Mouse (Mus musculus): ENCODE results near the gene Sf3b4. TPM values are rescaled to one million over a fixed set of nuclear protein-coding genes. Genes with fewer than 3 reads are reported as not detected.
A peak's percentile ranks its signal among the peaks of the same experiment; 100 is the strongest.
"Not testable (repeated sequence)": the region's sequence is repeated elsewhere in the genome, so short reads cannot be mapped to it uniquely, and the experiment has no call there.

Gene Sf3b4
- polyA plus RNA-seq, 1 experiment from 2014 or later, result 276 TPM

DNA sequence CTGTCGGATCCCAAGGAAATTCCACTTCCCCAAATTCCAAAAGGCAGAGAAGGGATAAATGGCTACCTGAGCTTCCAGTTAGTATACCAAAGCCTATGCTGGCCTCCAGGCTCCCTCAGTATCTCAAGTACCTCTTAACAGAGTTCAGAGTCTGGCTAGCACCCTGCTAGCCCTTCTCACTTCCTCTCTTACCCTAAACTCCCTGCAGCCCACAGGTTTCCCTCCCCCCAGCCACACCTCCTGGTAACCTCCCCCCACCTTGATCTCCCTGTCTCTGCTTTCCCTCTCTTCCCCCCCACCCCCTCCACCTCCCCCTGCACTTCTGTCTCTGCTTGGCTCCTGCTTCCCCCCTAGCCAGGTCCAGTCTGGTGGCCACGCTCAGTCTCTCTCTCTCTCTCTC is 27.6 kb downstream of the Sf3b4 start:
- Histone ChIP-seq H3K27ac (no peak overlapping the region), H3K27me3 (ENCODE audit: poor library complexity, severe bottlenecking) (peaks cover 9% of the 10 kb centered on the region), H3K9me3 (peaks cover 5% of the 10 kb centered on the region; the same call in 1 of the 2 replicates), H3K4me3 (no peak overlapping the region), H3K36me3 (replicated peaks) (peaks cover 9% of the 10 kb centered on the region), H3K4me1 (peaks cover 19% of the 10 kb centered on the region)
- 80% methylated on average over 2 of the region's 2 CpGs for WGBS
- DNase-seq (ENCODE audit: extremely low spot score, low spot score), result no peak

GRCm38 (mm10) chr3:96207819-96208218 is 35.7 kb downstream of the Sf3b4 start:
- WGBS, result 89% methylated on average over 3 of the region's 3 CpGs
- Histone ChIP-seq H3K27ac (no peak overlapping the region), H3K27me3 (ENCODE audit: poor library complexity, severe bottlenecking) (no peaks in the 10 kb centered on the region), H3K4me1 (peaks cover 5% of the 10 kb centered on the region), H3K9me3 (no peaks in the 10 kb centered on the region), H3K4me3 (no peak overlapping the region), H3K36me3 (replicated peaks) (no peaks in the 10 kb centered on the region)
- no peak for DNase-seq (ENCODE audit: extremely low spot score, low spot score)

GRCm38 (mm10) chr3:96209242-96209641 is 37.1 kb downstream of the Sf3b4 start:
- WGBS, result 21% methylated on average over 15 of the region's 15 CpGs
- Histone ChIP-seq H3K9me3 (no peaks in the 10 kb centered on the region), H3K27ac (no peak overlapping the region), H3K27me3 (ENCODE audit: poor library complexity, severe bottlenecking) (no peaks in the 10 kb centered on the region), H3K36me3 (replicated peaks) (no peaks in the 10 kb centered on the region), H3K4me3 (no peak overlapping the region), H3K4me1 (peaks cover 5% of the 10 kb centered on the region)
- DNase-seq (ENCODE audit: extremely low spot score, low spot score), result no peak

GRCm38 (mm10) chr3:96219191-96219641 is 47.1 kb downstream of the Sf3b4 start:
- WGBS, result under 1% methylated on average over 12 of the region's 12 CpGs
- peaks cover 60% of the 10 kb centered on the region for H3K4me1 ChIP-seq
- H3K27ac ChIP-seq, result peak overlapping the region; percentile 95
- H3K4me3 ChIP-seq, result peak overlapping the region; percentile 69
- peak; percentile 54 for DNase-seq (ENCODE audit: extremely low spot score, low spot score)
- no peaks in the 10 kb centered on the region for H3K36me3 ChIP-seq (replicated peaks)
- no peaks in the 10 kb centered on the region for H3K27me3 ChIP-seq (ENCODE audit: poor library complexity, severe bottlenecking)
- H3K9me3 ChIP-seq, result no peaks in the 10 kb centered on the region

DNA sequence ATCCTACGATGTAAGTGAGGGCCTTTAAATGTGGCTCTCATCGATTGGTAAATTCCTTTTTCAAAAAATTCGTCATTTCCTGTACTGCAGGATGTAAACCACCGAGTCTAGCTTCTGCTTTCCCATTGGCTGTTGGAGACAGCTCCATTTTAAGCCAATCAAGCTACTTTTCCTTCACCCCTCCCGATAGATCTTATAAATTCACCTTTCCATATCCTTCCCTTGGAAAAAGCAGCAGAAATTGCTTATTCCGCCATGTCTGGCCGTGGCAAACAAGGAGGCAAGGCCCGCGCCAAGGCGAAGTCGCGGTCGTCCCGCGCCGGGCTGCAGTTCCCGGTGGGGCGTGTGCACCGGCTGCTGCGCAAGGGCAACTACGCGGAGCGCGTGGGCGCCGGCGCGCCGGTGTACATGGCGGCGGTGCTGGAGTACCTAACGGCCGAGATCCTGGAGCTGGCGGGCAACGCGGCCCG is 47.6 kb downstream of the Sf3b4 start, which contains the start of the genes Bola1 and Hist2h2ab:
TSS of gene Bola1 (minus strand) at position 49 of the 470 bp plus-strand sequence.
TSS of gene Hist2h2ab (plus strand) at position 205 of the 470 bp plus-strand sequence.
- no peaks in the 10 kb centered on the region for H3K27me3 ChIP-seq (ENCODE audit: poor library complexity, severe bottlenecking)
- no peaks in the 10 kb centered on the region for H3K9me3 ChIP-seq
- peak; percentile 75 for DNase-seq (ENCODE audit: extremely low spot score, low spot score)
- peak within 1 kb of the TSS; percentile 95 for H3K27ac ChIP-seq
- peaks cover 64% of the 10 kb centered on the region for H3K4me1 ChIP-seq
- WGBS, result under 1% methylated on average over 37 of the region's 37 CpGs
- no peaks in the 10 kb centered on the region for H3K36me3 ChIP-seq (replicated peaks)
- peak within 1 kb of the TSS; percentile 69 for H3K4me3 ChIP-seq

- H3K9me3 ChIP-seq; H3K36me3 ChIP-seq (replicated peaks); H3K27me3 ChIP-seq (ENCODE audit: poor library complexity, severe bottlenecking): not testable (repeated sequence)
- Histone ChIP-seq H3K4me3 (peak overlapping the region; percentile 69), H3K27ac (peak overlapping the region; percentile 95), H3K4me1 (peaks cover 70% of the 10 kb centered on the region)
- peak; percentile 60 for DNase-seq (ENCODE audit: extremely low spot score, low spot score)
- WGBS, result under 1% methylated on average over 43 of the region's 47 CpGs
Measured at GRCm38 (mm10) chr3:96220131-96220764, 48.1 kb downstream of the Sf3b4 start.

- WGBS, result under 1% methylated on average over 43 of the region's 43 CpGs
Measured at GRCm38 (mm10) chr3:96220765-96221639, 48.9 kb downstream of the Sf3b4 start, which contains the start of the genes Hist2h2ac and Hist2h2be. Gene Hist2h2ac (minus strand): TSS chr3:96220880. Gene Hist2h2be (plus strand): TSS chr3:96221119.

DNA sequence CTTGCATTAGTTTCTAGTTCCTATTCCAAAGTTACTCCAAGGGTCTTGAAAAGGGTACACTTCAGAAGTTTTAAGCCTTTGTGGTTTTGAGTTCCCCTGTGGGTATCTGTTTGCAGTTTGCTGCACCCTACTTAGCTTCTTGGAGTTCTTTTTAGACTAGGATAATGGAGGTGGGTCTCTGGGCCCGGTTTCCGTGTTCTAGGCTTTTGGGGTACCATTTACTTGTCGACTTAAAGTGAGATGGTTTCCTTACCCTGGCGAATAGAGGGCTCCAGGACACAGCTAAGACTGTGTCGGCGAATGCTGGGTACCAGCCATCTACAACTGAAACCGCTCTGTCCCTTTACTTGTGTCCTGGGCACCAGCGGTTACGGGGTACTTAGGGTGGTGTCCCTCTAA is 49.5 kb downstream of the Sf3b4 start:
- Histone ChIP-seq H3K36me3 (replicated peaks) (no peaks in the 10 kb centered on the region), H3K27me3 (ENCODE audit: poor library complexity, severe bottlenecking) (no peaks in the 10 kb centered on the region), H3K27ac (peak overlapping the region; percentile 95), H3K9me3 (no peaks in the 10 kb centered on the region), H3K4me1 (peaks cover 74% of the 10 kb centered on the region), H3K4me3 (peak overlapping the region; percentile 69)
- DNase-seq (ENCODE audit: extremely low spot score, low spot score), result peak; percentile 30
- 17% methylated on average over 9 of the region's 9 CpGs for WGBS

More at GRCm38 (mm10) chr3:96220765-96221639, 48.9 kb downstream of the Sf3b4 start, which contains the start of the genes Hist2h2ac and Hist2h2be:
- H3K4me3 ChIP-seq, result peak within 1 kb of the TSS; percentile 69
- no peaks in the 10 kb centered on the region for H3K36me3 ChIP-seq (replicated peaks)
- peak within 1 kb of the TSS; percentile 95 for H3K27ac ChIP-seq
- DNase-seq (ENCODE audit: extremely low spot score, low spot score), result peak; percentile 84
- H3K4me1 ChIP-seq, result peaks cover 73% of the 10 kb centered on the region
- no peaks in the 10 kb centered on the region for H3K9me3 ChIP-seq
- H3K27me3 ChIP-seq (ENCODE audit: poor library complexity, severe bottlenecking), result no peaks in the 10 kb centered on the region

DNA sequence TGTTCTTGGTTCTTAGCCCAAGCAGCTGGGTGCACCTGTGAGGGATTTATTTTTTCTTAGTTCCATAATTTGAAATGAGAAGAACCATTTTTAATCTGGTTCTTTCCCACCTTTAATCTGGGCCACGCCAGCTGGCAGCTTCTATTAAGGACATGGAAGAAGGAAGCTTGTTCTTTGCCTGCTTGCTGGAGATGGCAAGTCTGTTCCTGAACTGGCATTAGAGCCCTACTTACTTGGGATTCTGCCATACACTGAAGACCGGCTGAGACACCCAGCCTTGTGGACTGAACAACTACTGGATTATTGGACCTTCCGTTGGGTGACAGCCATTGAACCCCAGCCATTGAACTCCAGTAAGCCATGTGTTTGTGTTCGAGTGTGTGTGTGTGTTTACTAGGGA is 50.6 kb downstream of the Sf3b4 start:
- peak overlapping the region; percentile 69 for H3K4me3 ChIP-seq
- peak overlapping the region; percentile 95; the same call in 1 of the 2 replicates for H3K27ac ChIP-seq
- DNase-seq (ENCODE audit: extremely low spot score, low spot score), result no peak
- H3K9me3 ChIP-seq, result no peaks in the 10 kb centered on the region
- H3K27me3 ChIP-seq (ENCODE audit: poor library complexity, severe bottlenecking), result no peaks in the 10 kb centered on the region
- WGBS, result 95% methylated on average over 4 of the region's 4 CpGs
- peaks cover 82% of the 10 kb centered on the region for H3K4me1 ChIP-seq
- no peaks in the 10 kb centered on the region for H3K36me3 ChIP-seq (replicated peaks)

DNA sequence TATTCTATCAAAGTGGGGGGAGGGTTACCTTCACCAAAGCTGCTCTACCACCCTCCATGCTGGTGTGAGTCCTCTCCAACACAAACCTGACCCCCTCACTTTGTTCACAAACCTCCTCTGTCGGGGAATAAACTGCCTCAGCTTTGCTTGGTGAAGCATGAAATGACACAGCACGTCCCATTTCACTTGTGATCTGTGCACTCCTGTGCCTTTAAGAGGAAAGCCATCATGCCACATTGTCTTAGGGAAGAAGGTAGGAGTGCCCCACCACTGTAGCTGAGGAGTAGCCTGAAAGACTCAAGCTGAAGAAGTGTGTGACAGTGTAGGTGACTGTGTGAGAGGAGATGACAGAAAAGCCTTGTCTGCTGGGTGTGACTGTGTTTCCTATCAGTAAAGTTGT is 53.3 kb downstream of the Sf3b4 start:
- Histone ChIP-seq H3K27ac (peak overlapping the region; percentile 74), H3K4me1 (peaks cover 68% of the 10 kb centered on the region)
- WGBS, result 9% methylated on average over 2 of the region's 2 CpGs

More for the DNA sequence above, 53.3 kb downstream of the Sf3b4 start:
- Histone ChIP-seq H3K27me3 (ENCODE audit: poor library complexity, severe bottlenecking) (no peaks in the 10 kb centered on the region), H3K36me3 (replicated peaks) (no peaks in the 10 kb centered on the region), H3K9me3 (no peaks in the 10 kb centered on the region), H3K4me3 (peak overlapping the region; percentile 20; the same call in 1 of the 2 replicates)
- no peak for DNase-seq (ENCODE audit: extremely low spot score, low spot score)

Data from forebrain, embryonic 10.5 days (tissue).